Mouse (Mus musculus) kidney, embryonic 16.5 days (tissue): Measurements from ENCODE around the gene Tnfrsf26. TPM values are rescaled to one million over a fixed set of nuclear protein-coding genes. Genes with fewer than 3 reads are reported as not detected.

ENCODE experiments used
- ATAC-seq: fragments of 200-750 bp; cut with Nextera tagmentation; 2 replicates; pipeline ENCODE4 v1.8.0; 2017; ENCODE audit warnings: moderate TSS enrichment; ENCODE audit not compliant: low FRiP score, low TSS enrichment
- H3K27ac ChIP-seq: fragments of 300-500 bp; sonication (generic); 2 replicates; pipeline ENCODE4 v1.5.1; 2014; ENCODE audit warnings: low read length
- H3K27me3 ChIP-seq: fragments of 300-500 bp; sonication (generic); 2 replicates; pipeline ENCODE4 v1.6.1; 2014; ENCODE audit warnings: low read length, control low read depth, mixed read lengths; ENCODE audit not compliant: insufficient read depth
- H3K36me3 ChIP-seq: fragments of 300-500 bp; sonication (generic); 2 replicates; pipeline ENCODE4 v1.6.1; 2014; ENCODE audit warnings: low read length, control low read depth, mixed read lengths; ENCODE audit not compliant: insufficient read depth
- H3K4me1 ChIP-seq: fragments of 300-500 bp; sonication (generic); 2 replicates; pipeline ENCODE4 v1.6.1; 2014; ENCODE audit warnings: low read length, control low read depth, mixed read lengths; ENCODE audit not compliant: insufficient read depth
- H3K4me2 ChIP-seq: fragments of 300-500 bp; sonication (generic); replicated peaks from 2 replicates; pipeline ENCODE4 v1.6.1; 2014; ENCODE audit warnings: low read depth, low read length
- H3K4me3 ChIP-seq: fragments of 300-500 bp; sonication (generic); 2 replicates; pipeline ENCODE4 v1.5.1; 2014; ENCODE audit warnings: mild to moderate bottlenecking, low read length
- H3K9ac ChIP-seq: fragments of 300-500 bp; sonication (generic); replicated peaks from 2 replicates; pipeline ENCODE4 v1.6.1; 2014; ENCODE audit warnings: low read length
- H3K9me3 ChIP-seq: fragments of 300-500 bp; sonication (generic); 2 replicates; pipeline ENCODE4 v1.6.1; 2016; ENCODE audit warnings: low read length, control low read depth
- WGBS: fragments of 180-500 bp; shearing (Covaris S2); extraction: QIAGEN DNeasy Blood & Tissue Kit; methylation state at CpG from one replicate; pipeline ENCODE4 v1.1.7; 2014; 5-methylcytosine and 5-hydroxymethylcytosine counted together
- microRNA-seq: library from miRNA; unstranded; fragments of <30 nt; microRNA quantifications from one replicate; pipeline ENCODE4, GENCODE M21; 2016
- polyA plus RNA-seq: library from polyadenylated mRNA; unstranded; fragments of >200 nt; fragmentation: Nextera tagmentation; extraction: Ambion mirVana; gene quantifications from 2 replicates; pipeline ENCODE4 v1.2.1, GENCODE M21; 2015

Gene Tnfrsf26
- polyA plus RNA-seq, 1 experiment from 2014 or later = 0.56 TPM

DNA sequence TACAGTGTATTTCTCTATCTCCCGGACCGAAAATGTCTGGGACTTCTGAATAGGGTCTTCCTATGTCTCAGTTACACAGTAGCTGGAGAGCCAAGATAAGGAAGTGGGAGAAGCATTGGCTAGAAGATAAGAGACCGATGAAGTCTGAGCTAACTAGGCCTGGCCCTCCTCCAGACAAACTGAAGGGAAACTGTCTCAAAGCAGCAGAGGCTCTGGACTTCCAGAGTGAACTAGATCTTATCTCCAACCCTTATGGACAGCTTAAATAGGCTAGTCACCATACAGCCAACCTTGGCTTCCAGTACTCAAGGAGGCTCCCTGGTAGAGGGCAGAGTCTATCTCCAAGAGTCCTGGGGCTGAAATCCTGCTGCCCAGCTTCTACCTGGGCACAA, 62.9 kb downstream of the Tnfrsf26 start:
- no peak overlapping the region for H3K27ac ChIP-seq
- 84% methylated on average over 3 of the region's 3 CpGs for WGBS
- H3K9ac ChIP-seq = no peak overlapping the region
- no peaks in the 10 kb centered on the region for H3K27me3 ChIP-seq
- ATAC-seq = no peak
- H3K9me3 ChIP-seq = no peaks in the 10 kb centered on the region
- H3K4me2 ChIP-seq = no peak overlapping the region
- no peak overlapping the region for H3K4me3 ChIP-seq
- H3K4me1 ChIP-seq = no peaks in the 10 kb centered on the region
- H3K36me3 ChIP-seq = peaks cover 78% of the 10 kb centered on the region

DNA sequence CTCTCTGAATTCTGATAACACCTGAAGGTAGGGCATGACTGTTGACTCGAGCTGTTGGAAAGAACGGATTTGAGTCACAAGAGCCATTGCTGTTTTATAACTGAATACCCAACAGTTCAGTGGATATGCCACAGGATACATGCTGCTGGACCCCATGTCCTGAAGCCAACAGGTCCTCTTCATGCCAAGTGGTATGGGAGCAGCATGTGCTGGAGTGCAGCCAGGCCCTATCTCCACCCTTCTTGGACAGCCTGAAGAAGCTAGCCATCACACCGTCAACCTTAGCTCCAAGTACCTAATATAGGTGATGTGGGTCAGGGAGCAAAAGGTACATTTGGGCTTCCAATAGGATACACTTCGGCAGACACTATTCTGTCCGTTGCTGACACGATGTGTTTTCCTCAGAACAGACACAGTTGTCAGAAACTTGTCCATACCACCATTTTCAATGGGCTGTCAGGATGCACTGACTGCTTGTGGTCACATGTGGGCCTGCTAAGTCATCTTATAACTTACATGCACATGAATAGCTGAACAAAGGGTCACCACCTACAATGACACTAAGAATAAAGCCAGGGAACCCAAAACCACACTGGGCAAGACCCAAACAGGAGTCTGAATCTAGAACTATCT, 63.4 kb downstream of the Tnfrsf26 start:
- no peak for ATAC-seq
- Histone ChIP-seq H3K27me3 (no peaks in the 10 kb centered on the region), H3K4me3 (no peak overlapping the region), H3K36me3 (peaks cover 78% of the 10 kb centered on the region), H3K27ac (no peak overlapping the region), H3K4me1 (no peaks in the 10 kb centered on the region), H3K9me3 (no peaks in the 10 kb centered on the region), H3K9ac (no peak overlapping the region), H3K4me2 (no peak overlapping the region)
- WGBS = 96% methylated on average over 6 of the region's 6 CpGs

DNA sequence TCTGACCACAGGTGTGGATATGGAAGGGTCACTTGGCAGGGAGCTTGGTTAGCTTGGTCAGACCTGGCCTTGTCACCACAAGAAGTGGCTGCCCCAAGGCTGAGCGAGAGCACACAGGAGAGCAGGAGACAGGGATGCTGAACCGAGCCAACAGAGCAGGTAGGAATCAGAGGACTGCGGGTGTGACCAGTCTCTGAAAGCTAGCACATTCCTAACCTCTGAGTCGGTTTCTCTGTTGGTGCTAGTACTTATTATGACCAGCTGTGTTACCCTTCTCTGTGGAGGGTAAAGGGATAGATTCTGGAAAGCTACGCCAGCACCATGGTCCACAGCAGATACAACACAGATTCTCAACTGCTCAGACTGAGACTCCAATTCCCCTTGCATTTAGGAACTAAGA, 64.7 kb downstream of the Tnfrsf26 start:
- Histone ChIP-seq H3K36me3 (peaks cover 78% of the 10 kb centered on the region), H3K9me3 (no peaks in the 10 kb centered on the region), H3K4me3 (no peak overlapping the region), H3K9ac (no peak overlapping the region), H3K27me3 (no peaks in the 10 kb centered on the region), H3K4me2 (no peak overlapping the region), H3K27ac (no peak overlapping the region), H3K4me1 (no peaks in the 10 kb centered on the region)
- WGBS = 89% methylated on average over 5 of the region's 5 CpGs
- ATAC-seq = no peak

Small RNA genes within 50 kb of the gene (microRNA-seq; reads per million reads assigned to microRNA genes)
- not detected for gene Mir7064

Other genes starting within 250 kb of the Tnfrsf26 start
- 675 and 814 TPM in 2 replicates for gene Cdkn1c, start 167.7 kb downstream of the Tnfrsf26 start, polyA plus RNA-seq
- gene Slc22a18, start 155.0 kb downstream of the Tnfrsf26 start, polyA plus RNA-seq = 7.2 and 8.3 TPM in 2 replicates
- gene Phlda2, start 125.6 kb downstream of the Tnfrsf26 start, polyA plus RNA-seq = 9.1 and 10.4 TPM in 2 replicates
- 291 and 292 TPM in 2 replicates for gene Nap1l4, start 79.6 kb downstream of the Tnfrsf26 start, polyA plus RNA-seq
- gene Cars, start 28.6 kb downstream of the Tnfrsf26 start, polyA plus RNA-seq = 72.3 and 74.2 TPM in 2 replicates
- 10.0 and 12.3 TPM in 2 replicates for gene Tnfrsf22, start 20.9 kb upstream of the Tnfrsf26 start, polyA plus RNA-seq
- 1.6 and 1.9 TPM in 2 replicates for gene Tnfrsf23, start 57.1 kb upstream of the Tnfrsf26 start, polyA plus RNA-seq
- gene Osbpl5, start 128.3 kb upstream of the Tnfrsf26 start, polyA plus RNA-seq = 42.1 and 47.1 TPM in 2 replicates
- gene Mrgprg, start 138.3 kb upstream of the Tnfrsf26 start, polyA plus RNA-seq = not detected in 2 replicates
- gene Mrgpre, start 155.8 kb upstream of the Tnfrsf26 start, polyA plus RNA-seq = 2.2 and 2.5 TPM in 2 replicates
- gene Nadsyn1, start 194.1 kb upstream of the Tnfrsf26 start, polyA plus RNA-seq = 11.7 and 13.3 TPM in 2 replicates
- gene Dhcr7, start 194.4 kb upstream of the Tnfrsf26 start, polyA plus RNA-seq = 44.5 and 48.8 TPM in 2 replicates
- gene Gm498, start 238.1 kb upstream of the Tnfrsf26 start, polyA plus RNA-seq = not detected in 2 replicates